Mouse (Mus musculus) spleen, adult 12 weeks (tissue): ENCODE results near the gene Prpsap1.

Experiments used
- DNase-seq: peaks from one replicate; pipeline ENCODE4 v3.0.0; 2022; ENCODE audit warnings: low spot score

Prpsap1 gene

DNA sequence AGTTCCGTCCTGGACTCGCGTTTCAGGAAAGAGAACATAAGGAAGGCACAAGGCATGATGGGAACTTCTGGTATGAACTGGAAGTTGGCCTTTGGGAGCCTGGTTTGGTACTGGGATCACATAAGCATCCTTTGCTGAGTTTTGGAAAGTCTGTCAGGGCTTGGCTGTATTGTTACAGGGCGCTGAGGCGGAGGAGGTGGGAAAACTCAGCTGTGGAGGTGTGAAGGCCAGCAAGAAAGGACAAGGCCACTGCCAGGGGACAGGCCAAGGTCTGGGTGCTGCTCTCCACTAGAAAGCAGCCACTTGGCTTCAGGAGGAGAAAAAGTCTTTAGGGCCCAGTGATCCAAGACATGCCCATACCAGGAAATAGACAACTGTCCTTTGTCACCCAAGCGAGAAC is 50.7 kb downstream of the Prpsap1 start:
- DNase-seq = no peak

GRCm38 (mm10) chr11:116442867-116443177 is 51.2 kb downstream of the Prpsap1 start:
- DNase-seq = no peak

DNA sequence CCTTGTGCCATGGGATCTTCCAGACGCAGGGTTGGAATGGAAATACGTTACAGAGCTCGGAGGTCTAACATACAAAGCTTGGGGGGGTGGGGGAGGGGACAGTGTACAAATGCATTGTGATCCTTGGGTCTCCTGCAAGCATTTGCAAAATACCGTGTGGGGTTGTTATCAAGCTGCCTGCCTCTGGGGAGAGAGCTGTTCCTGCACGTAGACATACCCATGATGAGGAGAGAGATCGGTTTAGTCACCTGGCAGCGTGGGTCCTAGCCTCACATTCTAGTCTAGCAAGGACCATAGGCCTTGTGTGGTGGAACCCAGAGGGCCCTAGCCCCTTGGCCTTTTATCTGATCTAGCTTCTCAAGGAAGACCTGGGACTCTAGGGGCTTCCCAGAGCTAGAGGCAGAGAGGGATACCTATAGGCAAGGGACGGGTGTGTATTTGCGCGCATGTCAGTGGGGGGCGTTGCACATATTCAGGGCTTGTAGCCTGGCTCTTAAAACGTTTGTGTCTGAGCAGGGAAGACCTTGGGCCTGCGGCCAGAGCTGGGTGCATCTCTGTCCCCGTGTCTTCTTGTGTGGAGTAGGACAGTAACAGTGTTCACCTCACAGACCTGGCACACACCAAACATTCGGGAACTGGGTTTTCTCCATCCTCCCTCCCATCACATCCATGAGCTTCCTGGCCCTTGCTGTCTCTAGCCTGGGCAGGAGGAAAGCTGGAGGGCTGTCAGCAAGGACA is 51.7 kb downstream of the Prpsap1 start:
- no peak for DNase-seq

DNA sequence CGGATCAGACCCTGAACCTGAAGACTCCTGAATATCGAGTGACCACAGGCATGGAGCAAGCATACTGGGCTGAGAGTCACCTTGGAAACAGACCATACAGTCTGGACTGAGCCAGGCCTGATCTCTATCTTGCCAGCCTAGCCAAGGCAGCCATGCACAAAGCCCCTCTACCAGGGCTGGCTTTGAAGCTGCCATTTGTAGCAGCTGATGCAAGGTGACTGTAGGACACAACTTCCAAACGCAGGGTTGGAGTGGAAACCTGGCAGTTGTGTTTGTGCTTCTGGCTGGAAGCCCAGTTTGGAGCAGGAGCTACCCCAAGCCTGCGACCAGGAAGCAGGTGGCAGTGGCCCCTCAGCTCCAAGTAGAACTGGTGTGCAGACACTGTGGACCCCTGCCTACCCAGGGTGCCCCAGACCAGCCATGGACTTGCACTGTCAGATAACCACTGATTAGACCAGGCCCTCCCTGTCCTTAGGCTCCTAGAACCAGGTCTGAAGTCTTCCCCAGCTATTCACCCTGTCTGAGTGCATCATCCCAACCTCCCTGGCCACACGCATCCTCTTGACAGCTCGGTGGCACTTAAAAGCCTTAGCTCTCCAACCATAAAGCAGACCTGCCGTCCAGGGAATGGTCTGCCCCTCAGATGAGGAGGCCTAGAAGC is 53.5 kb downstream of the Prpsap1 start:
- DNase-seq = no peak

DNA sequence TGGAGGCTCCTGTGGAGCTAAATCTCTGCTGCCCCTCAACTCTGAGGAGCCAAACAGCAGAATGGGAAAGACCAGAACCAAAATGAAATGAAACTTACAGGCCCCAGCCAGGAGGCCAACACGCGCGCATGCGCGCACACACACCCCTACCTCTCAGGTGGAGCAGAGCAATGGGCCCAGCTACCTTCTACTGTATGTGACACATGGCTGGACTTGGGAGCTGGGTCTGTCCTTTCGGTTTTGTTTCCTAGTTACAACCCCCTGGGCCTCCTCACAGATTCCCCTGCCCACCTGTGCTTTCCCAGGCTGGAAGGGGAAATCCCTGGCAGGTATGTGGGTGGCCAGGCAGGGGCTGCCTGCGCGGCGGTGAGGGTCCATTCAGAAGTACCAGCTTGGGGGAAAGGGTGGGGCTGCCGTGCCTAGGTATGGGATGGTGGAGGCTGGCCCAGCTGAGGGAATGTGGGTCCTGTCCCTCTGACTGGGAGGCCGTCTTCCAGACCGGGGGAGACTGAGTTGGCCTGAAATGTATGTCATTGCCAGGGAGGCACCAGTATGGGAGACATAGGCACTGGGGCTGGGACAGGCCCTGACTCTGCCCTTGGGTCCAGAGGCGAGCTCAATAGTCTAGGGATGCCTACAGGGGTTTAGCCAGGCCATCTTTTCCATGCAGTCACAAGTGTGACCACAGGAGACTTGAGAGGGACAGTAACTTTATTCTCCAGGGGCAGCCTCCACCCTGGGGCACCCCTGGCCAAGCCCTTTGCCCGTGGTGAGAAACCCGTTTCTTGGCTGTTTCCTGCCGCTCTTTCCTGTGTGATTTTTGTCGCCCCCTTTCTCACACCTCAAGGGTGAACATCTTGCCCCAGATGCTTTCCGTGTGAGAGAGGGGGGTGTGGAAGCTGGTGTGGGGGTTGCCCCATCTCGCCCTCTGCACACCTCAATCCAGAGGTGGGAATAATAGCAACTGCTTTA is 54.4 kb downstream of the Prpsap1 start:
- no peak for DNase-seq

- DNase-seq = no peak
Measured at GRCm38 (mm10) chr11:116437541-116437940, 56.5 kb downstream of the Prpsap1 start.

- no peak for DNase-seq
Measured at GRCm38 (mm10) chr11:116436725-116437331, 57.2 kb downstream of the Prpsap1 start.

- no peak for DNase-seq
Measured at GRCm38 (mm10) chr11:116435992-116436724, 57.8 kb downstream of the Prpsap1 start.

GRCm38 (mm10) chr11:116434967-116435752 is 58.8 kb downstream of the Prpsap1 start:
- no peak for DNase-seq

- DNase-seq = peak; percentile 64
Measured at GRCm38 (mm10) chr11:116434287-116434966, 59.6 kb downstream of the Prpsap1 start.

GRCm38 (mm10) chr11:116433356-116434286 is 60.4 kb downstream of the Prpsap1 start, which contains the start of gene Ubald2:
Gene Ubald2 (plus strand): TSS chr11:116434094.
- peak; percentile 98 for DNase-seq

DNA sequence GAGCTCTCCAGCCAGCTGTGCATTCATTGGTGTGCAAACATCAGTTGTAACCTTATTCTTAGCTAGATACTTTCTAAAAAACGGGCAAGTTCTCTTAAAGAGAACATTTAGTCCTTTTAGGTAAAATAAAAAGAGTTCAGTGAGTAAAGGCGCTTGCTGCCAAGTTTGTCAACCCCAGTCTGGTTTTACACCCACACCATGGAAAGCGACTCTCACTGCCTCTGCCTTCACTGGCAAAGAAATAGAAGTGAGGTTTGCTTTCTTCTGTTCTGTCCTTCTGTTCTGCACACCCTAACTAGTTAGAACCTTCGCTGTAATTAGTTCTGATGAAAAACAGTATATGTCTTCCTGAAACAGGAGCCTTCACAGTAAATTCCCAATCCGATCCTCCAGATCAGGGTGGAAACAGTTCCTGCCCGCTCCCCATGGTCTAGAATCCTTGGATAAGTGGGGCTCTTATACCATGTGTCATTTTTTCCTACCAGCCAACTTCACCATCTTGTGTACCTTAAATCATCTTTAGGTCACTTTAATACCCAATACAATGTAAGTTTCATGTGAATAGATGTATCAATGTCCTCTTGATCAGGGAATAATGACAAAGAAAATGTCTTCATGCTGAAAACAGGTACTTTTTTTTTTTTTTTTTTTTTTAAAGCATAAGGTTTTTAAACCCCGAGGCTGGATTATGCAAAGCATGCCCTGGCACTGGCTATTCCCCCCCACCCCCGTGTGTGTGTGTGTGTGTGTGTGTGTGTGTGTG is 61.2 kb downstream of the Prpsap1 start:
- DNase-seq = no peak

- no peak for DNase-seq
Measured at GRCm38 (mm10) chr11:116432127-116432526, 61.9 kb downstream of the Prpsap1 start.

- no peak for DNase-seq
Measured at GRCm38 (mm10) chr11:116431428-116432077, 62.4 kb downstream of the Prpsap1 start.

GRCm38 (mm10) chr11:116430723-116431427 is 63.1 kb downstream of the Prpsap1 start:
- no peak for DNase-seq

DNA sequence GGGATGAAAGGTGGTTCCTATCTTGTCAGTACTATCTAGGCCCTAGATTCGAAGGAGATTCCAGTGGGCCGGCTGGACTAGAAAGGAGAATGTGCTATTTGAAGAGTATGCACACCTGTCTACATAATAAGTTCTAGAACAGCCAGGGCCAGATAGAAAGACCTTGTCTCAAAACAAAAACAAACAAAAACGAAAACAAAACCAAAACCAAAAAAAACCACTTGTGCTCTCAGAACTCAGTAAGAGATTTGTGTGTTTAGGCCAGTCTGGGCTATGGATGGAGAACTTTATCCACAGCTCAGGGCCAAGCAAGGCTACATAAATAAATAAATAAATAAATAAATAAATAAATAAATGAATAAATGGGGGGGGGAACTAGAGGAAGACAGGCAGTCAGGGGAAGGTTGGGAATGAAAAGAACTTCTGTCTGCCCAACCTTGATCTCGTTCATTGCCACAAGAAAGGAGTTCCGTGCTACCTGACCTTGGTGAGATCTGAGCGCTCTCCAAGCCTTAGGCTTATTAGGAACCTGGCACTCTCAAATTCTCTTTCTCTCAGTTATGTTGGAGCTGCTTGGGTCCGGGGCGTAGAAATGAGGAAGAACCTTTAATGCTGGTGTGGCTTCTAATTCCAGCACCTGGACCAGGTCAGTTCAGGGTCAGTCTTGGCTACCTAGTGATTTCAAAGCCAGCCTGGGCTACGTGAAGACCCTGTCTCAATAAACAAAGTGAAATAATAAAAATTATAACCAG is 64.0 kb downstream of the Prpsap1 start:
- DNase-seq = no peak
